In the genomic region with DNA sequence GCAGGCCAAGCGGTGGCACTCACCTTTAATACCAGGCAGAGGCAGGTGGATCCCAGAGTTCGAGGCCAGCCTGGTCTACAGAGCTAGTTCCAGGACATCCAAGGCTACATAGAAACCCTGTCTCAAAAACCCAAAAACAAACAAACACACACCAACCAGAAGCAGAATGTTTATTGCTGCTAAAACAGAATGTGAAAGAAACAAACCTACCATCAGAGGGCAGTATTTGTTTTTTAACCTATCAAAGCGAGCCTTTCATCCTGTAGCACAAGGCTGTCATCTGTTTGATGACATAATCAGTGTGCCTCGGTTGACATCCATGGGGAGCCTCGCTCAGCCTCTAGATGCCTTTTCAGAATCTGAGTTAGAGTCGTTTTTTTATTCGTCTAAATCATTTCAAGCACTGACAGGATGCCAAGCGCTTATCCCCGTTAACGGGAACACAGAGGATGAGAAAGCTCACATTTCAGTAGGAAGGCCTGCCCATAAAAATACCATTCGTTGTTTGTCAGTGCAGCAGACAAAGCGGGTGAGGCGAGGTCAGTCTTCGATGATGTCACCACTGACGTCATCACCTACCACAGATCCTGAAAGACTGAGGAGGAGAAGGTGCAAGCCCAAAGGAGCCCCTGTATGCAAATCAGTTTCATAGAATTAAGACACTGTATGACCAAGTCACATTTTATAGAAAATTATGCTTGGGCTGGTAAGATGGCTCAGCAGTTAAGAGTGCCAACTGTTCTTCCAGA, we compare ENCODE assay signal across 11 mouse cellular contexts. TPM values are rescaled to one million over a fixed set of nuclear protein-coding genes. Genes with fewer than 3 reads are reported as not detected.
DNase-seq lines count a peak whose midpoint lies in the region; ATAC-seq and TF ChIP-seq lines count a peak whose summit lies in the region.
"Had no signal": no experiment of that assay in that cellular context is flagged by ENCODE, and none has a peak within 500 bp of the region (broad histone marks: within the 10 kb centered on the region; RNA-seq: fewer than 3 reads in every experiment).

No protein-coding gene starts in this region.

- no peaks in the 10 kb centered on the region for H3K4me1 ChIP-seq in hindbrain, postnatal 0 days (ENCODE audit: insufficient read depth, low read length)
- H3K4me1 ChIP-seq in hindbrain, embryonic 14.5 days (replicated peaks; ENCODE audit: control insufficient read depth, insufficient read depth, low read length), result no peaks in the 10 kb centered on the region
- peaks cover 12% of the 10 kb centered on the region; the same call in 1 of the 2 replicates for H3K4me1 ChIP-seq in bone marrow, adult 2 months (ENCODE audit: control insufficient read depth, insufficient read depth, low read length)
- H3K4me1 ChIP-seq in hindbrain, embryonic 11.5 days (replicated peaks; ENCODE audit: control insufficient read depth, insufficient read depth, low read length), result no peaks in the 10 kb centered on the region
- H3K4me1 ChIP-seq: limb, embryonic 13.5 days had no signal

- DNase-seq in adrenal gland, adult (ENCODE audit: inconsistent age in 2 of 2, low spot score in 1 of 2), result peak; percentile 29 to 58
- DNase-seq in adrenal gland, postnatal 10 days, result no peak
- peak; percentile 11 for DNase-seq in hindbrain, postnatal 0 days (ENCODE audit: low spot score)
- DNase-seq in hindbrain, embryonic 14.5 days (ENCODE audit: low spot score), result no peak
- peak; percentile 40 for DNase-seq in 3T3-L1 (ENCODE audit: low read depth, low spot score)
- DNase-seq in right cerebral cortex, postnatal 14 days, result no peak
- no peak for DNase-seq in hindbrain, embryonic 11.5 days (ENCODE audit: low spot score)
- DNase-seq: heart, postnatal 14 days had no signal

- no peak overlapping the region for H3K4me3 ChIP-seq in hindbrain, postnatal 0 days (ENCODE audit: low read length)
- H3K4me3 ChIP-seq in hindbrain, embryonic 14.5 days (replicated peaks; ENCODE audit: low read length), result no peak overlapping the region
- no peak overlapping the region for H3K4me3 ChIP-seq in bone marrow, adult 2 months (replicated peaks; ENCODE audit: control insufficient read depth, low read depth, low read length)
- H3K4me3 ChIP-seq in hindbrain, embryonic 11.5 days (ENCODE audit: low read depth, low read length), result no peak overlapping the region
- H3K4me3 ChIP-seq: forebrain, embryonic 10.5 days; limb, embryonic 13.5 days had no signal

- H3K27ac ChIP-seq in hindbrain, postnatal 0 days, result no peak overlapping the region
- no peak overlapping the region for H3K27ac ChIP-seq in hindbrain, embryonic 14.5 days
- H3K27ac ChIP-seq in bone marrow, adult 2 months (ENCODE audit: control insufficient read depth, insufficient read depth, low read depth, low read length, poor library complexity), result 0 out of 2 replicates have a peak overlapping the region, but pooled peaks have one; percentile 36
- no peak overlapping the region for H3K27ac ChIP-seq in hindbrain, embryonic 11.5 days (ENCODE audit: low read depth, low read length)
- H3K27ac ChIP-seq: forebrain, embryonic 10.5 days; limb, embryonic 13.5 days had no signal

- TF ChIP-seq CTCF in hindbrain, postnatal 0 days (IDR thresholded peaks at IDR 0.05; ENCODE audit: low read depth), result no peak
- no peak for TF ChIP-seq CTCF in bone marrow, adult 2 months (IDR thresholded peaks at IDR 0.05; ENCODE audit: control insufficient read depth, insufficient read depth, low read length)

- H3K4me2 ChIP-seq in hindbrain, postnatal 0 days (ENCODE audit: low read depth, low read length), result no peak overlapping the region
- H3K4me2 ChIP-seq in hindbrain, embryonic 14.5 days (replicated peaks), result no peak overlapping the region
- no peak overlapping the region for H3K4me2 ChIP-seq in hindbrain, embryonic 11.5 days (replicated peaks; ENCODE audit: low read depth, low read length)
- H3K4me2 ChIP-seq: limb, embryonic 13.5 days had no signal

- peaks cover 13% of the 10 kb centered on the region; the same call in 1 of the 2 replicates for H3K36me3 ChIP-seq in hindbrain, postnatal 0 days (ENCODE audit: insufficient read depth, low read length)
- H3K36me3 ChIP-seq in hindbrain, embryonic 14.5 days (replicated peaks; ENCODE audit: control insufficient read depth, insufficient read depth), result peaks cover 38% of the 10 kb centered on the region
- H3K36me3 ChIP-seq in hindbrain, embryonic 11.5 days (ENCODE audit: control insufficient read depth, insufficient read depth, low read length), result no peaks in the 10 kb centered on the region

- no peak; the same call in 1 of the 2 replicates for ATAC-seq in hindbrain, postnatal 0 days
- no peak for ATAC-seq in hindbrain, embryonic 14.5 days (ENCODE audit: low FRiP score)
- no peak for ATAC-seq in hindbrain, embryonic 11.5 days (ENCODE audit: low FRiP score)

- no peaks in the 10 kb centered on the region for H3K27me3 ChIP-seq in hindbrain, postnatal 0 days (ENCODE audit: insufficient read depth, low read length)
- no peaks in the 10 kb centered on the region for H3K27me3 ChIP-seq in hindbrain, embryonic 14.5 days (ENCODE audit: control insufficient read depth, insufficient read depth, low read length)
- no peaks in the 10 kb centered on the region for H3K27me3 ChIP-seq in hindbrain, embryonic 11.5 days (ENCODE audit: control insufficient read depth, insufficient read depth, low read length)
- H3K27me3 ChIP-seq: limb, embryonic 13.5 days had no signal

- 71% methylated on average over 15 of the region's 15 CpGs for WGBS in hindbrain, postnatal 0 days
- 81% methylated on average over 15 of the region's 15 CpGs for WGBS in hindbrain, embryonic 14.5 days
- 64% methylated on average over 15 of the region's 15 CpGs for WGBS in bone marrow, adult 2 months
- WGBS in hindbrain, embryonic 11.5 days, result 84% methylated on average over 15 of the region's 15 CpGs

- H3K9ac ChIP-seq in hindbrain, postnatal 0 days (replicated peaks; ENCODE audit: low read length), result no peak overlapping the region
- H3K9ac ChIP-seq in hindbrain, embryonic 14.5 days, result no peak overlapping the region
- no peak overlapping the region for H3K9ac ChIP-seq in hindbrain, embryonic 11.5 days (ENCODE audit: low read depth, low read length)
- H3K9ac ChIP-seq: limb, embryonic 13.5 days had no signal

- no peak for TF ChIP-seq POLR2A in bone marrow, adult 2 months (IDR thresholded peaks at IDR 0.05; ENCODE audit: borderline replicate concordance, control insufficient read depth, low read depth, low read length)

- H3K9me3 ChIP-seq in hindbrain, postnatal 0 days (ENCODE audit: low read length), result no peaks in the 10 kb centered on the region
- no peaks in the 10 kb centered on the region for H3K9me3 ChIP-seq in hindbrain, embryonic 14.5 days (ENCODE audit: control insufficient read depth, low read length)
- no peaks in the 10 kb centered on the region for H3K9me3 ChIP-seq in hindbrain, embryonic 11.5 days (ENCODE audit: control insufficient read depth, low read length)
- H3K9me3 ChIP-seq: forebrain, embryonic 10.5 days; limb, embryonic 13.5 days had no signal

RNA-seq across cellular contexts. Expression of gene Cep19, which starts 11.5 kb away (rescaled TPM):
- total RNA-seq in adrenal gland, postnatal 10 days (2021), result 10 to 100 TPM; 10.8 to 11.2 TPM
- total RNA-seq in hindbrain, postnatal 0 days (2014; rRNA removed), result 20.1 and 28.2 TPM in 2 replicates
- 55.0 and 56.0 TPM in 2 replicates for polyA plus RNA-seq in hindbrain, postnatal 0 days (2015; fragmentation: Nextera tagmentation; extraction: Ambion mirVana)
- 50.3 and 53.0 TPM in 2 replicates for polyA plus RNA-seq in hindbrain, embryonic 14.5 days (2014; fragmentation: Nextera tagmentation; extraction: Ambion mirVana)
- polyA plus RNA-seq in bone marrow, adult 2 months (2011; ENCODE audit: insufficient read depth, insufficient read length, low replicate concordance, missing spikeins), result 4.5 and 11.3 TPM in 2 replicates
- polyA plus RNA-seq in hindbrain, embryonic 11.5 days (2014; fragmentation: Nextera tagmentation; extraction: Ambion mirVana), result 47.5 and 47.7 TPM in 2 replicates

RNA-seq across cellular contexts. Expression of gene Pigx, which starts 11.6 kb away (rescaled TPM):
- 10 to 100 TPM; 34.1 to 35.0 TPM for total RNA-seq in adrenal gland, postnatal 10 days (2021)
- total RNA-seq in hindbrain, postnatal 0 days (2014; rRNA removed), result 46.5 and 47.3 TPM in 2 replicates
- 86.7 and 93.3 TPM in 2 replicates for polyA plus RNA-seq in hindbrain, postnatal 0 days (2015; fragmentation: Nextera tagmentation; extraction: Ambion mirVana)
- polyA plus RNA-seq in hindbrain, embryonic 14.5 days (2014; fragmentation: Nextera tagmentation; extraction: Ambion mirVana), result 96.8 and 109 TPM in 2 replicates
- 11.1 and 35.7 TPM in 2 replicates for polyA plus RNA-seq in bone marrow, adult 2 months (2011; ENCODE audit: insufficient read depth, insufficient read length, low replicate concordance, missing spikeins)
- polyA plus RNA-seq in hindbrain, embryonic 11.5 days (2014; fragmentation: Nextera tagmentation; extraction: Ambion mirVana), result 147 and 150 TPM in 2 replicates

RNA-seq across cellular contexts. Expression of gene Pak2, which starts 32.0 kb away (rescaled TPM):
- total RNA-seq in adrenal gland, postnatal 10 days (2021), result 10 to 100 TPM; 47.5 to 50.3 TPM
- 21.7 and 22.5 TPM in 2 replicates for total RNA-seq in hindbrain, postnatal 0 days (2014; rRNA removed)
- 21.8 TPM in 2 replicates for polyA plus RNA-seq in hindbrain, postnatal 0 days (2015; fragmentation: Nextera tagmentation; extraction: Ambion mirVana)
- polyA plus RNA-seq in hindbrain, embryonic 14.5 days (2014; fragmentation: Nextera tagmentation; extraction: Ambion mirVana), result 30.6 and 34.5 TPM in 2 replicates
- 12.7 and 25.2 TPM in 2 replicates for polyA plus RNA-seq in bone marrow, adult 2 months (2011; ENCODE audit: insufficient read depth, insufficient read length, low replicate concordance, missing spikeins)
- 46.4 and 48.0 TPM in 2 replicates for polyA plus RNA-seq in hindbrain, embryonic 11.5 days (2014; fragmentation: Nextera tagmentation; extraction: Ambion mirVana)

RNA-seq across cellular contexts. Expression of gene Nrros, which starts 54.3 kb away (rescaled TPM):
- total RNA-seq in adrenal gland, postnatal 10 days (2021), result 10 to 100 TPM; 11.0 to 16.4 TPM
- total RNA-seq in hindbrain, postnatal 0 days (2014; rRNA removed), result 8.7 and 17.3 TPM in 2 replicates
- polyA plus RNA-seq in hindbrain, postnatal 0 days (2015; fragmentation: Nextera tagmentation; extraction: Ambion mirVana), result 5.4 and 6.7 TPM in 2 replicates
- 6.9 and 7.9 TPM in 2 replicates for polyA plus RNA-seq in hindbrain, embryonic 14.5 days (2014; fragmentation: Nextera tagmentation; extraction: Ambion mirVana)
- 22.6 and 50.5 TPM in 2 replicates for polyA plus RNA-seq in bone marrow, adult 2 months (2011; ENCODE audit: insufficient read depth, insufficient read length, low replicate concordance, missing spikeins)
- polyA plus RNA-seq in hindbrain, embryonic 11.5 days (2014; fragmentation: Nextera tagmentation; extraction: Ambion mirVana), result 8.1 and 8.7 TPM in 2 replicates

Comparison
In these comparisons a context has a peak if more than half of its experiments do, and no peak if none do; other contexts are left out.
1. DNase-seq: peak in adrenal gland, adult (2 of 2), hindbrain, postnatal 0 days (single experiment) and 3T3-L1 (single experiment); none in adrenal gland, postnatal 10 days (single experiment), hindbrain, embryonic 14.5 days (single experiment), right cerebral cortex, postnatal 14 days (single experiment) and hindbrain, embryonic 11.5 days (single experiment).